ENCODE assay signal across 18 mouse cellular contexts in the genomic region with DNA sequence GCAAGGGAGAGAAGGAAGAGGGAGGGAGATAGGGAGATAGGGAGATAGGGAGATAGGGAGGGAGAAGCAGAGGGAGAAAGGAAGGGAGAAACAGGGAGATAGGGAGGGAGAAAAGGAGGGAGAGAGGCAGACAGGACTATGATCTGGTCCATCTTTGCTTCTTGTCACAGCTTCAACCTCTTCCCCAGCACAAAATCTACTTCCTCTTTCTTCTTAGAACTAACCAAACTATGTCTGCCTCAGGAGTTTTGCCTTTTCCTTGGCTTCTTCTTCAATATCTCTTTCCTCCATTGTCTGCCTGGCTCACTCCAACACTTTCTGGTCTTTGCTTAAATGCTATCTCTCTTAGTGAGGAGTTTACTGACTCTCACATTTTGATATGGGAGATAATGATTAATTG. TPM values are rescaled to one million over a fixed set of nuclear protein-coding genes. Genes with fewer than 3 reads are reported as not detected.
"Had no signal": no experiment of that assay in that cellular context is flagged by ENCODE, and none has a peak within 500 bp of the region (broad histone marks: within the 10 kb centered on the region; RNA-seq: fewer than 3 reads in every experiment).

No protein-coding gene starts in this region.

- H3K4me3 ChIP-seq: megakaryocyte, embryonic 14.5 days; myocyte; neural tube, embryonic 13.5 days; neural tube, embryonic 15.5 days; stomach, embryonic 15.5 days had no signal

- H3K9me3 ChIP-seq: megakaryocyte, embryonic 14.5 days; neural tube, embryonic 13.5 days; neural tube, embryonic 15.5 days; stomach, embryonic 15.5 days had no signal

- ATAC-seq: midbrain, embryonic 16.5 days had no signal

- H3K9ac ChIP-seq: lung, embryonic 14.5 days; neural tube, embryonic 13.5 days; neural tube, embryonic 15.5 days; stomach, embryonic 15.5 days had no signal

- H3K4me1 ChIP-seq: megakaryocyte, embryonic 14.5 days; neural tube, embryonic 13.5 days; neural tube, embryonic 15.5 days; stomach, embryonic 15.5 days had no signal

- DNase-seq: lung, adult 18-20 months; lung, embryonic 14.5 days; lung, postnatal 10 days; lung, postnatal 4 days; midbrain, embryonic 14.5 days; right cerebral cortex, postnatal 14 days; thymus, adult 2 months; thymus, postnatal 25 days; thymus, postnatal 4 days had no signal

- H3K27ac ChIP-seq: neural tube, embryonic 13.5 days; neural tube, embryonic 15.5 days; stomach, embryonic 15.5 days; stomach, postnatal 0 days had no signal

- H3K27me3 ChIP-seq: megakaryocyte, embryonic 14.5 days; neural tube, embryonic 13.5 days; neural tube, embryonic 15.5 days; stomach, embryonic 15.5 days had no signal

- H3K36me3 ChIP-seq: neural tube, embryonic 13.5 days; neural tube, embryonic 15.5 days; stomach, embryonic 15.5 days had no signal

- H3K4me2 ChIP-seq: lung, embryonic 14.5 days; midbrain, embryonic 11.5 days; neural tube, embryonic 13.5 days; neural tube, embryonic 15.5 days; stomach, embryonic 15.5 days had no signal

RNA-seq across cellular contexts. Expression of a gene that starts 57.7 kb away (rescaled TPM):
- polyA plus RNA-seq: testis, adult 2 months had no signal
